Mouse (Mus musculus) liver, postnatal 0 days (tissue): ENCODE results near the gene En2.

Source experiments
- CTCF ChIP-seq: sonication (generic); IDR thresholded peaks from 2 replicates; pipeline ENCODE4 v1.5.1; 2016; ENCODE audit warnings: antibody characterized with exemption, low read depth
- EP300 ChIP-seq: IDR thresholded peaks from 2 replicates; pipeline ENCODE4 v1.6.1; 2016; ENCODE audit warnings: antibody characterized with exemption, low read depth, mild to moderate bottlenecking

- TF ChIP-seq CTCF (no peak), EP300 (no peak)
Observed at GRCm38 (mm10) chr5:28157781-28158180, 7.7 kb upstream of the En2 start.
